Mouse (Mus musculus): ENCODE data around the gene Cacul1.

DNA sequence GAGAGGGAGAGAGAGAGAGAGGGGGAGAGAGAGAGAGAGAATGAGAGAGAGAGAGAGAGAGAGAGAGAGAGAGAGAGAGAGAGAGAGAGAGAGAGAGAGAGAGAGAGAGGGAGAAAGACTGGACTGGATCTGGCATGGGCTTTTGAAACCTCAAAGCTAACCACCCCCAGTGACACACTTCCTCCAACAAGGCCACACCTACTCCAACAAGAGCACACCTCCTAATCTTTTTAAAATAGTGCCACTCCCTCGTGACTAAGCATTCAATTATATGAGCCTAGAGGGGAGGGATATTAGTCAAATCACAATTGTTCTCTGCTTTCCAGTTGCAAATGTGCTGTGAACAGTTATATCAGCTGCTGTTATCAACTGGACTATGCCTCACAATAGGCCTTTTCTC is 36.2 kb upstream of the Cacul1 start:
- TF ChIP-seq CTCF (IDR thresholded peaks at IDR 0.05; ENCODE audit: low read depth, low read length) = no peak
- TF ChIP-seq GATA1 (IDR thresholded peaks at IDR 0.05; ENCODE audit: borderline replicate concordance, low read length) = no peak
- no peak for TF ChIP-seq TAL1 (conservative IDR thresholded peaks at IDR 0.05; ENCODE audit: low read depth, low read length)

Data from G1E (cell line).